Mouse (Mus musculus) liver, embryonic 13.5 days (tissue): ENCODE measurements around the gene Il10. TPM values are rescaled to one million over a fixed set of nuclear protein-coding genes. Genes with fewer than 3 reads are reported as not detected.

Experiments used
- ATAC-seq: fragments of 200-750 bp; cut with Nextera tagmentation; 2 replicates; pipeline ENCODE4 v1.8.0; 2017; ENCODE audit warnings: low read depth, mild to moderate bottlenecking, moderate number of reproducible peaks, moderate library complexity
- DNase-seq: peaks from one replicate; pipeline ENCODE4 v3.0.0; 2022
- H3K27ac ChIP-seq: fragments of 300-500 bp; sonication (generic); 2 replicates; pipeline ENCODE4 v1.5.1; 2015; ENCODE audit warnings: moderate library complexity, mild to moderate bottlenecking, inconsistent platforms
- H3K27me3 ChIP-seq: fragments of 300-500 bp; sonication (generic); 2 replicates; pipeline ENCODE4 v1.6.1; 2015; ENCODE audit warnings: mild to moderate bottlenecking, inconsistent platforms
- H3K36me3 ChIP-seq: fragments of 300-500 bp; sonication (generic); 2 replicates; pipeline ENCODE4 v1.6.1; 2015; ENCODE audit warnings: mild to moderate bottlenecking, inconsistent platforms
- H3K4me1 ChIP-seq: fragments of 300-500 bp; sonication (generic); replicated peaks from 2 replicates; pipeline ENCODE4 v1.6.1; 2015; ENCODE audit warnings: inconsistent platforms
- H3K4me2 ChIP-seq: fragments of 300-500 bp; sonication (generic); 2 replicates; pipeline ENCODE4 v1.6.1; 2015; ENCODE audit warnings: inconsistent platforms, mild to moderate bottlenecking, moderate library complexity
- H3K4me3 ChIP-seq: fragments of 300-500 bp; sonication (generic); replicated peaks from 2 replicates; pipeline ENCODE4 v1.5.1; 2015; ENCODE audit warnings: mild to moderate bottlenecking, inconsistent platforms
- H3K9ac ChIP-seq: fragments of 300-500 bp; sonication (generic); 2 replicates; pipeline ENCODE4 v1.6.1; 2015; ENCODE audit warnings: mild to moderate bottlenecking, inconsistent platforms
- H3K9me3 ChIP-seq: fragments of 300-500 bp; sonication (generic); replicated peaks from 2 replicates; pipeline ENCODE4 v1.6.1; 2016; ENCODE audit warnings: inconsistent platforms
- WGBS: fragments of 180-500 bp; shearing (Covaris S2); methylation state at CpG from one replicate; pipeline ENCODE4 v1.1.7; 2015; ENCODE audit not compliant: insufficient replicate concordance; 5-methylcytosine and 5-hydroxymethylcytosine counted together
- polyA plus RNA-seq: library from polyadenylated mRNA; unstranded; fragments of >200 nt; fragmentation: Nextera tagmentation; extraction: Ambion mirVana; gene quantifications from 2 replicates; pipeline ENCODE4 v1.2.1, GENCODE M21; 2015

Il10 gene
- not detected in 2 replicates for polyA plus RNA-seq

DNA sequence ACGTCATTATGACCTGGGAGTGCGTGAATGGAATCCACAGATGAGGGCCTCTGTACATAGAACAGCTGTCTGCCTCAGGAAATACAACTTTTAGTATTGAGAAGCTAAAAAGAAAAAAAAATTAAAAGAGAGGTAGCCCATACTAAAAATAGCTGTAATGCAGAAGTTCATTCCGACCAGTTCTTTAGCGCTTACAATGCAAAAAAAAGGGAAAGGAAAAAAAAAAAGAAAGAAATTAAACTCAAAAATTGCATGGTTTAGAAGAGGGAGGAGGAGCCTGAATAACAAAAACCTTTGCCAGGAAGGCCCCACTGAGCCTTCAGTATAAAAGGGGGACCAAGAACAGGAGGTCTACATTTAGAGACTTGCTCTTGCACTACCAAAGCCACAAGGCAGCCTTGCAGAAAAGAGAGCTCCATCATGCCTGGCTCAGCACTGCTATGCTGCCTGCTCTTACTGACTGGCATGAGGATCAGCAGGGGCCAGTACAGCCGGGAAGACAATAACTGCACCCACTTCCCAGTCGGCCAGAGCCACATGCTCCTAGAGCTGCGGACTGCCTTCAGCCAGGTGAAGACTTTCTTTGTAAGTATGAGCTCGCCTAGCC, at the start of gene Il10:
TSS of gene Il10 (plus strand) at position 354 of the 607 bp plus-strand sequence.
- no peak for DNase-seq
- no peak within 1 kb of the TSS for H3K27ac ChIP-seq
- H3K9ac ChIP-seq, result no peak within 1 kb of the TSS
- no peaks in the 10 kb centered on the region for H3K36me3 ChIP-seq
- 0 out of 2 replicates have a peak, but pooled peaks cover 3% of the 10 kb centered on the region for H3K4me1 ChIP-seq
- H3K4me2 ChIP-seq, result no peak within 1 kb of the TSS
- peaks cover 16% of the 10 kb centered on the region for H3K27me3 ChIP-seq
- no peak for ATAC-seq
- H3K9me3 ChIP-seq, result no peaks in the 10 kb centered on the region
- no peak within 1 kb of the TSS for H3K4me3 ChIP-seq
- WGBS, result 49% methylated on average over 8 of the region's 8 CpGs

DNA sequence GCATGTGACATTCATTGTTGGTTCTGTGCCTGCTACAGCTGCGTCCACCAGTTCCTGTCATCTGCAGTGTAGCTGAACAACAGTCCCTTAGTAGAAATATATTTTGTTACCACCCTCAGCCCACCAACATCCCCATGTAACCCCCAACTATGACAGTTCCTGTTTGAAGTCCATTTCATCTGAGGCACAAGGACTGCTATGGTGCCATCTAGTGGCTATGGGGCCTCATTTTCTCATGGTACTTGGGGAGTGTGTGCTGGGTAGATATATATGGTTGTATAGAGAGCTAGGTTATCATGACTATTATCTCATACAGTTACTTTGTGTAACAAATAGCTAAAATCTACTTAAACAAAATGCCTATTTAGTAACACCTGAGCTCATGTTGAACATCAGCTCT, 40.2 kb upstream of the Il10 start:
- no peaks in the 10 kb centered on the region for H3K9me3 ChIP-seq
- DNase-seq, result no peak
- no peak overlapping the region for H3K9ac ChIP-seq
- no peaks in the 10 kb centered on the region for H3K4me1 ChIP-seq
- ATAC-seq, result no peak
- H3K27me3 ChIP-seq, result no peaks in the 10 kb centered on the region
- no peaks in the 10 kb centered on the region for H3K36me3 ChIP-seq
- H3K4me2 ChIP-seq, result no peak overlapping the region
- WGBS, result 57% methylated on average over 1 of the region's 1 CpGs
- H3K4me3 ChIP-seq, result no peak overlapping the region
- H3K27ac ChIP-seq, result no peak overlapping the region

DNA sequence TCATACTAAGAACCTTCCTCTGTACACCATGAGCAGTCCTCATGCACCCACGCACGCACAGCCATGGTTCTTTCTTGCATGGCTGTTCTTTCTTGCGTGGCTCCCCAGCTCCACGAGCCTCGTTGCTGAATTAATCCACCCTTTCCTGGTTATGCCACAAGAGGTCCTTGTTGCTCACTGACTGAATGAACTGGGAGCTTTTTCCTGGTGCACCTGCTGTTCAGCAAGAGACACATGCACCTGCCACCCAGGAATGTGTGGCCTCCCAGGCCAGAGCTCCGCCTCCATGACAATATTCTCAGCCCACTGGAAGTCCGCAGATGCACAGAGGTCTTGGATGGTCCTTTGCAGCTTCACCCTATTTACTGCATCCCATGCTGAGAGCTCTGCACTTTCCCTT, 35.2 kb upstream of the Il10 start:
- H3K4me1 ChIP-seq, result no peaks in the 10 kb centered on the region
- 57% methylated on average over 7 of the region's 7 CpGs for WGBS

DNA sequence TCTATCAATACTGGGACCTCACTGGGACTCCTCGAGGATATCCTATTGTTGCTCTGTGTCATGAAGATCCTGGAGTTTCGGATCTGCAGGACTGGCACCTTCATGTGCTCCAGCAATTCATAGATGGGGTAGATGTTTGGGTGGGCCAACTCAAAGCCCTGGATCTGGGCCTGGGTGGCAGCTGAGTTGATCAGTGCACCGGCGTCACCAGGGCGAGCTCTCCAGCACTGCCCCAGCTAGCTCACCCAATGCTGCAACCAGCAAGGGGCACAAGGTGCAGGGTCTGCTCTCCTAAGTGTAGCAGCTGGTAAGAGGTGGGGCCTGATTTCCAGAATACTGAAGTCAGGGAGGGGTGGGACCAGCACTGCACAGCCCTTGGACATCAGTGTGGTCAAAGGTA, 32.6 kb upstream of the Il10 start:
- Histone ChIP-seq H3K27ac (no peak overlapping the region), H3K27me3 (no peaks in the 10 kb centered on the region), H3K4me3 (no peak overlapping the region), H3K4me1 (no peaks in the 10 kb centered on the region), H3K36me3 (no peaks in the 10 kb centered on the region), H3K9me3 (no peaks in the 10 kb centered on the region), H3K4me2 (no peak overlapping the region), H3K9ac (no peak overlapping the region)
- DNase-seq, result no peak
- 75% methylated on average over 5 of the region's 5 CpGs for whole genome bisulfite sequencing
- ATAC-seq, result no peak

More for the DNA sequence above, 35.2 kb upstream of the Il10 start:
- Histone ChIP-seq H3K36me3 (no peaks in the 10 kb centered on the region), H3K27me3 (no peaks in the 10 kb centered on the region), H3K9me3 (no peaks in the 10 kb centered on the region), H3K9ac (no peak overlapping the region), H3K4me3 (no peak overlapping the region), H3K27ac (no peak overlapping the region), H3K4me2 (no peak overlapping the region)
- ATAC-seq, result no peak
- no peak for DNase-seq

DNA sequence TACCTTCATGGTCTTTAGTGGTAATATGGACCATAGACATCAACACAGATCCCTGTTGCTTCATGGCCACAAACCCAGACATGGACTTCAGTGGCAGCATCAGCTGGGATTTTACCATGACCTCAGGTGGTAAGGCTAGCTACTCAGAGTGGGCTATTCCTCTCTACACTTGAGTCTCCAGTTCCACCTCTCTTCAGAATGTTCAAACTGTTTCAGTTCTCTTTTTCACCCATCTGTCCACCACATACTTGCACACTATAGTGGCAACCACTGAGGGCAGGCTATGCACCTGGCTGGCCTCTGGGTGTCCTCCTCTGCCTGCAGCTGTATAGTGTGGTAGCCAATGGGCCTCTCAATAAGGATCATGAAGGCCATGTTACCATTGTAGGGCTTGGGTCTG, 32.2 kb upstream of the Il10 start:
- no peak for ATAC-seq
- no peak for DNase-seq

DNA sequence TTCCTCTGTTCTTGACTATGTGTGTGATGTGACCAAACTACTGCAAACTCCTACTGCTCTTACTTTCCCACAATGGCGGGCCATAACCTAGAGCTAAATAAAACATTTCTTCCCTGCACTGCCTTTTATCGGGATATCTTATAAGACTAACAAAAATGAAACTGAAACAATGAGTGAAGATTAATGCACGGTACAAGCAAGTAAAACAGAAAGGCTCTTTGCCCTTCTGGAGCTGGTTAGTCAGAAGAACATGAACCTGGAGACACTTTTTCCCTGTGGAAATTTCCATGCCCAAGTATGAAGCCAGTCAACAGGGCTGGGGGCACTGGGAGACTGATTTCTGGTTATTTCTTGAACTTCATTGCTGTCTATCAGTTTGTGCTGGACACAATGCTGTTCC, 30.3 kb upstream of the Il10 start:
- WGBS, result 66% methylated on average over 3 of the region's 3 CpGs

More for the DNA sequence above, 32.2 kb upstream of the Il10 start:
- H3K27ac ChIP-seq, result no peak overlapping the region
- no peaks in the 10 kb centered on the region for H3K27me3 ChIP-seq
- H3K9ac ChIP-seq, result no peak overlapping the region
- no peak overlapping the region for H3K4me2 ChIP-seq
- no peaks in the 10 kb centered on the region for H3K36me3 ChIP-seq
- no peak overlapping the region for H3K4me3 ChIP-seq
- H3K4me1 ChIP-seq, result no peaks in the 10 kb centered on the region
- no peaks in the 10 kb centered on the region for H3K9me3 ChIP-seq

DNA sequence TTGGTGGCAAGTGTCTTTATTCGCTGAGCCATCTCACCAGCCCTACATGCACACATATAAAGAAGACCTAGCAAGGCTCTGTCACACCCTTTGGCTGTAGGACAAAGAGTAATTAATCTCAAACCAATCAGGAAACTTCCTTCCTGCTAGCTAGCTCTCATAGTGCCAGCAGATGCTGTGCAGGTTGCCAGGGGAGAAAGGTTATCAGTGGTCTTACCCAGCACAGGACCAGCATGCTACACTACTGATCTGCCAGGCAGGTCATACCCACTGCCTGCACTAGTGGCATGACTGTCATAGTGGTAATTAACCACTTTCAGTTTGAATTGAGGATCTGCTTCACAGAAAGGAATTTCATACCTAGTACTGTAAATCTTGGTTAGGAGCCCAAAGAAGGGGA, 29.2 kb upstream of the Il10 start:
- WGBS, result 70% methylated on average over 1 of the region's 1 CpGs
- no peak overlapping the region for H3K9ac ChIP-seq

More for the DNA sequence above, 30.3 kb upstream of the Il10 start:
- no peak overlapping the region for H3K4me2 ChIP-seq
- H3K36me3 ChIP-seq, result no peaks in the 10 kb centered on the region
- no peaks in the 10 kb centered on the region for H3K9me3 ChIP-seq
- no peak overlapping the region for H3K27ac ChIP-seq
- H3K9ac ChIP-seq, result no peak overlapping the region
- H3K27me3 ChIP-seq, result no peaks in the 10 kb centered on the region
- no peaks in the 10 kb centered on the region for H3K4me1 ChIP-seq
- no peak overlapping the region for H3K4me3 ChIP-seq
- DNase-seq (no peak), ATAC-seq (no peak)

DNA sequence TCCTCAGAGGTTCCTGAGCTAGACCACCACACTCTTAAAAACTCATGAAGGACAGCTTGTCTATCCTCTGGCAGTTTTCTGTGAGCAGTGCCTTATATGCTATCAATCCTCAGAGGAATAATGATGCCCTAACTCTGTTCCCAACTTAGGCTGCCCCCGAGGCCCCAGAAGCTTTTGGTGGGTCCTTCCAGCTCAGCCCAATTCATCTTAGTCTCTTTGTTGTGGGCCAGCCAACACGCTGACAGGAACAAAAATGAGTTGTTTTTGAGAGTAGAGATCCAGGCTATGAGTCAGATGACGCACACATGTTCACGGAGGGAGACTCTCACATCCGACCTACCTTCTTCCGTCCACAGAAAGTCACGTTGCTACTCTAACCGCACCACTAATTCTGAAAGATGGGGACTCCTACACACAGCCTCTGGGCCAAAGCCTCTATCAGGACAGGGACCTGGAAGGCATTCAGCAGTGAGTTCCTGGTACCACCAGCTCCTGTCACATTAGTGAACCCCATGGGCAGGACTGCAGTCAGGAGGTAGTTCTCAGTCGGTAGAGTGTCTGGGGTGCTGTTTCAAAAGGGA, 26.0 kb upstream of the Il10 start:
- 71% methylated on average over 9 of the region's 9 CpGs for WGBS
- ATAC-seq, result no peak

More for the DNA sequence above, 29.2 kb upstream of the Il10 start:
- no peaks in the 10 kb centered on the region for H3K9me3 ChIP-seq
- H3K36me3 ChIP-seq, result no peaks in the 10 kb centered on the region
- ATAC-seq (no peak), DNase-seq (no peak)
- H3K4me1 ChIP-seq, result no peaks in the 10 kb centered on the region
- no peak overlapping the region for H3K27ac ChIP-seq
- no peaks in the 10 kb centered on the region for H3K27me3 ChIP-seq
- H3K4me3 ChIP-seq, result no peak overlapping the region
- no peak overlapping the region for H3K4me2 ChIP-seq

DNA sequence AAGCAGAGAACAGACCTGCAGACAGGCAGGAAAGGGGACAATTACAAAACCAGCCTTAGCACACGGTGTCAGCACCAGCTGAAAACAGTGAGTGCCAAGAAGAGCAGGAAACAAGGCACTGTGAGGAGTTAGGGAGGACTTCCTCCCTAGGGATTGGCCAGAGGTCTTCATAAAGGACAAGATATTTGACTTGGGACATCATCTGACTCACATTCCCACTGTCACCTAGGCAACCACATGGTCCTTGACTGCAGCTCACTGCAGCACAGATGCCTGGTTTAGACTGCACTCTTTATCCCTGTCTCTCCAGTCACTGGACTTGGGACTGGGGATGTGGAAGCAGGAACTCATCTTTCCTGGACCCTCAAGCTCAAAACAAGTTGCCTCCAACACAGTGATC, 24.1 kb upstream of the Il10 start:
- Histone ChIP-seq H3K9ac (no peak overlapping the region), H3K4me1 (no peaks in the 10 kb centered on the region), H3K4me2 (no peak overlapping the region), H3K36me3 (no peaks in the 10 kb centered on the region), H3K27ac (no peak overlapping the region), H3K4me3 (no peak overlapping the region), H3K9me3 (no peaks in the 10 kb centered on the region), H3K27me3 (no peaks in the 10 kb centered on the region)
- 19% methylated on average over 1 of the region's 1 CpGs for WGBS
- no peak for ATAC-seq
- DNase-seq, result no peak

More for the DNA sequence above, 26.0 kb upstream of the Il10 start:
- no peaks in the 10 kb centered on the region for H3K36me3 ChIP-seq
- no peaks in the 10 kb centered on the region for H3K4me1 ChIP-seq
- H3K9me3 ChIP-seq, result no peaks in the 10 kb centered on the region
- H3K27me3 ChIP-seq, result no peaks in the 10 kb centered on the region
- no peak for DNase-seq
- H3K4me2 ChIP-seq, result no peak overlapping the region
- no peak overlapping the region for H3K27ac ChIP-seq
- no peak overlapping the region for H3K4me3 ChIP-seq
- H3K9ac ChIP-seq, result no peak overlapping the region

DNA sequence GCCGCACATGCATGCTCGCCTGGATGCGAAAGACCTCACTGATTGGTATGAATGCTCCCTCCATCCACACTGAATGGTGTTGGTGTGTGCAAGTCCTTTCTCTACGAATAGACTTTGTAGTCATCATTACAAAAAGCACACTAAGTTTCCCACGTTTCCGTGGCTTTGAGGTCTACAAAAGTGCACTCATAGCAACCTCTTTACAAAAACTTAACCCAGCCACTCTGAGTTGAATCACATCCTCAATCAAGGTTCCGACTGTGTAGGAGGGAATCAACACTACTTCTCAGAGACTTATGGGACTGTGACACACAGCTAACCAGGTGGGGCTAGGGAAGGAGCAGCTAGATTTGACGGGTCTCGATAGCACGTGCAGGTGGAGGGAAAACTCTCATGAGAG, 23.3 kb upstream of the Il10 start:
- no peaks in the 10 kb centered on the region for H3K27me3 ChIP-seq
- no peak overlapping the region for H3K4me3 ChIP-seq
- no peak overlapping the region for H3K9ac ChIP-seq
- no peak overlapping the region for H3K27ac ChIP-seq
- no peak for ATAC-seq
- H3K36me3 ChIP-seq, result no peaks in the 10 kb centered on the region
- 75% methylated on average over 10 of the region's 10 CpGs for WGBS
- H3K4me1 ChIP-seq, result no peaks in the 10 kb centered on the region
- no peak overlapping the region for H3K4me2 ChIP-seq
- DNase-seq, result no peak
- H3K9me3 ChIP-seq, result no peaks in the 10 kb centered on the region

DNA sequence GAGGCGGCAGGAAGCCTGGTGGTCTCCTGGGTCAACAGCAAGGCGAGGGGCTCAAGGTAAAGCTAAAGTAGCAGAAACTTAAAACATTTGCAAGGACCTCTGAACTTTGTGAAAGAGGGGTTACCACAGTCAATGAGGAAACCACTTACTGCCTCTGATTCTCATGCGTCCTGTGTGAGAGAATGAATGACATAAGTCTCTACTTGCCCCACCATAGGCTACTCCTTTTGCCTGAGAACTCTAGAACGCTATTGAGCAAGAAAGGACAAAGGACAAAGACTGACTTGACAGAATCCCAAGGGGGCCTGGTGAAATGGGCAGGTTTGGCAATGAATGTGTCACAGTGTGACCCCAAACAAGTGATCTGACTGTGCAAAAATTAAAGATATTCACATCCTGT, 22.2 kb upstream of the Il10 start:
- no peaks in the 10 kb centered on the region for H3K27me3 ChIP-seq
- no peaks in the 10 kb centered on the region for H3K36me3 ChIP-seq
- no peak overlapping the region for H3K4me3 ChIP-seq
- no peak for DNase-seq
- no peak for ATAC-seq
- WGBS, result 59% methylated on average over 4 of the region's 4 CpGs
- H3K9ac ChIP-seq, result no peak overlapping the region
- H3K4me2 ChIP-seq, result no peak overlapping the region
- H3K27ac ChIP-seq, result no peak overlapping the region
- H3K4me1 ChIP-seq, result no peaks in the 10 kb centered on the region
- no peaks in the 10 kb centered on the region for H3K9me3 ChIP-seq

DNA sequence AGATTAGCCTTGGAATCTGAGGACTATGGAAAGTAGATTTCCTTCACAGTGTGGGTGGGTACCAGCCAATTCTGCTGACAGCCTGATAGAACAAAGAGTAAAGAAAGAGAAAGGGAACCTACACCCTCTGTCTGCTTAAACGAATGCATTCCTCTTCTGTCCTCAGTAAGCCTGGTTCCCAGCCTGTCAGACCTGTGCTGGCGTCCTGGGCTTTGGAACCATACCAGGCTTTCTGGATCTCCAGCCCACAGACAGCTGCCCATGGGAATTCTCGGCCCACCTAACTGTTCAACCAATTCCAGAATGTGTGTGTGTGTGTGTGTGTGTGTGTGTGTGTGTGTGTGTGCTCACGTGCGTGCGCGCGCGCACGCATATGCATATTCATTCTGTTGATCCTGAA, 21.3 kb upstream of the Il10 start:
- no peaks in the 10 kb centered on the region for H3K27me3 ChIP-seq
- DNase-seq (no peak), ATAC-seq (no peak)
- no peaks in the 10 kb centered on the region for H3K36me3 ChIP-seq
- no peak overlapping the region for H3K9ac ChIP-seq
- 80% methylated on average over 10 of the region's 10 CpGs for WGBS
- H3K9me3 ChIP-seq, result no peaks in the 10 kb centered on the region
- no peaks in the 10 kb centered on the region for H3K4me1 ChIP-seq
- H3K4me2 ChIP-seq, result no peak overlapping the region
- no peak overlapping the region for H3K27ac ChIP-seq
- no peak overlapping the region for H3K4me3 ChIP-seq
